Mouse (Mus musculus): ENCODE data around the gene Gm1604a. TPM values are rescaled to one million over a fixed set of nuclear protein-coding genes. Genes with fewer than 3 reads are reported as not detected.
"Not testable (repeated sequence)": the region's sequence is repeated elsewhere in the genome, so short reads cannot be mapped to it uniquely, and the experiment has no call there.

Gene Gm1604a
- polyA plus RNA-seq, 1 experiment from 2014 or later = not detected

DNA sequence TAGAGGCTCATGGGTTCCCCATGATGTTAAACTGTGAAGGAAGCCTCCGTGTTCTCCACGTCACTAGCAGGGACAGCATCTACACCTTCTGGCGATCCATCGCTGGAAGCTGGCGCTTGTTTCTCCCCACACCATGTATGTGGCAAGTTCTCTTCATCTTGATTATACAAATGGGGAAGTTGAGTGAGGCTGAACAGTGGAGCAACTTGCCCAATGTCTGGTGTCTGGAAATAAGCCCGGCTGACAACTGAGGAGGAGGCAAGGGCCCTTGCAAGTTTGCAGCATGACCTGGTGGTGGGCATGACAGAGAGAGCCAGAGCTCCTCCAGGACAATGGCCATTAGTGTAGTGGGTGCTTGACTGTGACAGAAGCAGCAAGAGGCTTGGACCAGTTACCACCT, 50.2 kb downstream of the Gm1604a start:
- not testable (repeated sequence) for ATAC-seq (ENCODE audit: insufficient number of reproducible peaks, low FRiP score); H3K4me2 ChIP-seq; H3K4me3 ChIP-seq; H3K4me1 ChIP-seq (replicated peaks); H3K36me3 ChIP-seq; H3K9ac ChIP-seq; H3K27me3 ChIP-seq (replicated peaks); H3K9me3 ChIP-seq (replicated peaks); H3K27ac ChIP-seq (ENCODE audit: poor library complexity, severe bottlenecking)
- WGBS = 81% methylated on average over 5 of the region's 6 CpGs

DNA sequence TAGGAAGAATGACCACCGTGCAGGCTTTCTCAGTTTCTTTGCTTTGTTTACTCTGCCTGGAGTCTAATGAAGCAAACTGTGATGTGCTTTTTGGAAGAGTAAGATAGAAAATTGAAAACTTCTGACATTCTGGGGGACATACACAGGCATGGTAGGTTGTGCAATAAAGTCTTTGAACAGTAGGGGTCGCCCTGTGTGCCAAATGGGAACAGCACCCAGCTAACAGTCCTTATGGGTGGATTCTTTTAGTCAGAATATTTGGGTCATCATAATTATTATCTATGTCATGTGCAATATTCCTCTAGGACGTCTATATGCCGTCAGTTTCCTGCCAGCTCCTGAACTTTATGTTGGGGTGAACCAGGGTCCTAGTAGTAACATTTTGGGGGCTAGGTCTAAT, 54.2 kb downstream of the Gm1604a start:
- H3K9ac ChIP-seq; ATAC-seq (ENCODE audit: insufficient number of reproducible peaks, low FRiP score): not testable (repeated sequence)

GRCm38 (mm10) chr17:7084523-7084922, 59.2 kb downstream of the Gm1604a start:
- 60% methylated on average over 1 of the region's 5 CpGs for WGBS

More for the DNA sequence above, 54.2 kb downstream of the Gm1604a start:
- not testable (repeated sequence) for H3K27ac ChIP-seq (ENCODE audit: poor library complexity, severe bottlenecking); H3K36me3 ChIP-seq; H3K27me3 ChIP-seq (replicated peaks); H3K4me1 ChIP-seq (replicated peaks); H3K4me3 ChIP-seq; H3K4me2 ChIP-seq; H3K9me3 ChIP-seq (replicated peaks)
- 0% methylated on average over 1 of the region's 4 CpGs for WGBS

DNA sequence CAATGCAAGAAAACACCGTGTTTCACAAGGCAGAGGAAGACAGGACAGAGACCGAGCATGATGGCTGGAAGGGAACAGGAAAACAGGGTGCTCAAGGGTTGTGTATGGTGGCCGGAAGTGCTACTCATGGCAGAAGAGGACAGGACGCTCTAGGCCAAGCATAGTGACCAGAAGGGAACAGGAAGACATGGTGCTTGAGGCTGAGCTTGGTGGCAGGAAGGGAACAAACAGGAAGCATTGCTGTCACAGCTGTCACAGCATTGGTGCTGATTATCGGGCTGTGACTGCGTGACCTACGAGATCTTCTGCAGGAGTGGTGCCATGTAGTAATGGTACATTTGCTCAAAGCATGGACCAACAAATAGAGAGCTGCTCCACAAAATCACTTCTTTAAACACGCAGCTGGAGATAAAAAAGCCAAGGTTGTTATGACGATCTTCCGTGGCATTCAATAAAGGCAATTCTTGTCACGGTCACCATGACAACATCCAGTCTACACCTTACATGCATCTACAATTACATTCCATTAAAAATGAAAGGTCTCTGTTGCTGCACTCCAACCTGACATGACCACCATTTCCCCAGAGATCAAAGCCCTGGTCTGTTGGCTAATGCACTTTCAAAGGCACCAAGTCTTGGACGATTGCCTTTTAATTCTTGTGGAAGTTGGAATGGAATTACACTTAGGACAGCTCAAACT, 60.3 kb downstream of the Gm1604a start:
- H3K9me3 ChIP-seq (replicated peaks); H3K9ac ChIP-seq; H3K27ac ChIP-seq (ENCODE audit: poor library complexity, severe bottlenecking); H3K36me3 ChIP-seq; H3K4me2 ChIP-seq; H3K4me1 ChIP-seq (replicated peaks); H3K27me3 ChIP-seq (replicated peaks); H3K4me3 ChIP-seq: not testable (repeated sequence)
- ATAC-seq (ENCODE audit: insufficient number of reproducible peaks, low FRiP score) = 0 out of 2 replicates have a peak, but pooled peaks have one; percentile 13
- WGBS = no CpG with 5 or more reads among the region's 12 CpGs

More at GRCm38 (mm10) chr17:7084523-7084922, 59.2 kb downstream of the Gm1604a start:
- not testable (repeated sequence) for H3K4me2 ChIP-seq; H3K27me3 ChIP-seq (replicated peaks); H3K9ac ChIP-seq; H3K4me3 ChIP-seq; H3K9me3 ChIP-seq (replicated peaks); H3K4me1 ChIP-seq (replicated peaks); H3K36me3 ChIP-seq; H3K27ac ChIP-seq (ENCODE audit: poor library complexity, severe bottlenecking)
- peak; percentile 46; the same call in 1 of the 2 replicates for ATAC-seq (ENCODE audit: insufficient number of reproducible peaks, low FRiP score)

- not testable (repeated sequence) for H3K9ac ChIP-seq; H3K27ac ChIP-seq (ENCODE audit: poor library complexity, severe bottlenecking); H3K36me3 ChIP-seq; ATAC-seq (ENCODE audit: insufficient number of reproducible peaks, low FRiP score); H3K4me3 ChIP-seq; H3K9me3 ChIP-seq (replicated peaks); H3K27me3 ChIP-seq (replicated peaks); H3K4me1 ChIP-seq (replicated peaks); H3K4me2 ChIP-seq
- 80% methylated on average over 6 of the region's 8 CpGs for WGBS
Measured at GRCm38 (mm10) chr17:7086836-7087235, 61.5 kb downstream of the Gm1604a start.

- not testable (repeated sequence) for H3K9me3 ChIP-seq (replicated peaks); H3K4me2 ChIP-seq; H3K9ac ChIP-seq; H3K4me3 ChIP-seq; H3K27ac ChIP-seq (ENCODE audit: poor library complexity, severe bottlenecking); H3K27me3 ChIP-seq (replicated peaks); H3K4me1 ChIP-seq (replicated peaks); ATAC-seq (ENCODE audit: insufficient number of reproducible peaks, low FRiP score); H3K36me3 ChIP-seq
- no CpG with 5 or more reads among the region's 12 CpGs for whole genome bisulfite sequencing
Measured at GRCm38 (mm10) chr17:7097835-7098519, 72.6 kb downstream of the Gm1604a start.

GRCm38 (mm10) chr17:7099096-7099495, 73.7 kb downstream of the Gm1604a start:
- 61% methylated on average over 7 of the region's 10 CpGs for WGBS
- H3K36me3 ChIP-seq = not testable (repeated sequence)

GRCm38 (mm10) chr17:7102945-7103344, 77.6 kb downstream of the Gm1604a start:
- H3K4me2 ChIP-seq; ATAC-seq (ENCODE audit: insufficient number of reproducible peaks, low FRiP score); H3K9me3 ChIP-seq (replicated peaks); H3K36me3 ChIP-seq; H3K9ac ChIP-seq; H3K4me1 ChIP-seq (replicated peaks); H3K27me3 ChIP-seq (replicated peaks); H3K4me3 ChIP-seq; H3K27ac ChIP-seq (ENCODE audit: poor library complexity, severe bottlenecking): not testable (repeated sequence)
- WGBS = no CpG with 5 or more reads among the region's 7 CpGs

More at GRCm38 (mm10) chr17:7099096-7099495, 73.7 kb downstream of the Gm1604a start:
- H3K4me2 ChIP-seq; H3K27me3 ChIP-seq (replicated peaks); H3K9me3 ChIP-seq (replicated peaks); H3K27ac ChIP-seq (ENCODE audit: poor library complexity, severe bottlenecking); H3K9ac ChIP-seq; H3K4me3 ChIP-seq; H3K4me1 ChIP-seq (replicated peaks): not testable (repeated sequence)
- ATAC-seq (ENCODE audit: insufficient number of reproducible peaks, low FRiP score) = 0 out of 2 replicates have a peak, but pooled peaks have one; percentile 59

GRCm38 (mm10) chr17:7111658-7112057, 86.3 kb downstream of the Gm1604a start:
- H3K36me3 ChIP-seq; H3K4me3 ChIP-seq; H3K4me2 ChIP-seq; H3K27ac ChIP-seq (ENCODE audit: poor library complexity, severe bottlenecking); H3K27me3 ChIP-seq (replicated peaks); H3K9me3 ChIP-seq (replicated peaks); H3K9ac ChIP-seq; H3K4me1 ChIP-seq (replicated peaks); ATAC-seq (ENCODE audit: insufficient number of reproducible peaks, low FRiP score): not testable (repeated sequence)
- 84% methylated on average over 4 of the region's 4 CpGs for WGBS

DNA sequence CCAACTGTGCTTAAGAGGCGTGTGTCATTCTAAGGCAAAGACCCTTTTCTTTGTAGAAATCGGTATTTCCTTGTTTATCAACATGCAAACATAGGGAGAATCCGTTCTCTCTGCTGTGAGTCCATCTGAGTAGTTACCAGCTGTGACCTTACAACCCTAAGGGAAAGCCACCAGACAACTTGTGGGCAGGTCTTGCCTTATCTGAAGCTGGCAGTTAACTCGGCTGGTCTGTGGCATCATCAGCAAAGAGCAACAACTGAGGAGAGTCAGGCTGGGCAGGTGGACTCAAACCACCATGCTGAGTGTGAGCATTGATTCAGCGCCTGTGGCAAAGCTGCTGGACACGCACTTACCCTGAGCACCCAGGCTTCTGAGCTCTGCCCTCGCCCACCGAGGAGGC, 90.9 kb downstream of the Gm1604a start:
- H3K4me3 ChIP-seq; H3K9me3 ChIP-seq (replicated peaks); H3K4me1 ChIP-seq (replicated peaks); ATAC-seq (ENCODE audit: insufficient number of reproducible peaks, low FRiP score); H3K4me2 ChIP-seq; H3K27ac ChIP-seq (ENCODE audit: poor library complexity, severe bottlenecking); H3K9ac ChIP-seq; H3K27me3 ChIP-seq (replicated peaks); H3K36me3 ChIP-seq: not testable (repeated sequence)
- 66% methylated on average over 7 of the region's 8 CpGs for WGBS

- not testable (repeated sequence) for H3K36me3 ChIP-seq; H3K4me2 ChIP-seq; H3K27ac ChIP-seq (ENCODE audit: poor library complexity, severe bottlenecking); ATAC-seq (ENCODE audit: insufficient number of reproducible peaks, low FRiP score); H3K9ac ChIP-seq; H3K4me3 ChIP-seq; H3K27me3 ChIP-seq (replicated peaks); H3K4me1 ChIP-seq (replicated peaks); H3K9me3 ChIP-seq (replicated peaks)
- WGBS = 82% methylated on average over 3 of the region's 3 CpGs
Measured at GRCm38 (mm10) chr17:7120835-7121234, 95.5 kb downstream of the Gm1604a start.
